21 mouse cellular contexts compared by ENCODE assay signal in the genomic region with DNA sequence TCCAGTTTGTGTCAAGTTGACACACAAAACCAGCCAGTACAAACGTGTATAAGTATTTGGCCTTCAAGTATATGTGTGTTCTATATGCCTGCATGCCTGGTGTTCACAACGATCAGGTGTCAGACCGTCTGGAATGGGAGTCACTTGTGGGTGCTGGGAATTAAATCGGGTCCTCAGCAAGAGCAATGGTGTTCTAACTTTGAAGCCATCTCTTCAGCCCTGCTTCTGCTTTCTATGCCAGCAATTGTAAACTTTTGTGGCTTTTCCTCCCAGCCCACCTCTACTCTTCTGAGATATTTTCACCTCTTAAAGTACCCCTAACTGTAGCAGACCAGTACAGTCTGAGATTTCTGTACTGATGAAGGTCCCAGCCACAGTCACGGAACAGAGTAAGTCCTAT. TPM values are rescaled to one million over a fixed set of nuclear protein-coding genes. Genes with fewer than 3 reads are reported as not detected.
"Had no signal": no experiment of that assay in that cellular context is flagged by ENCODE, and none has a peak within 500 bp of the region (broad histone marks: within the 10 kb centered on the region; RNA-seq: fewer than 3 reads in every experiment).

No protein-coding gene starts in this region.

- ATAC-seq: liver, embryonic 12.5 days; liver, postnatal 0 days had no signal

- H3K9ac ChIP-seq: limb, embryonic 12.5 days; limb, embryonic 13.5 days; limb, embryonic 15.5 days; liver, embryonic 12.5 days; liver, embryonic 13.5 days; liver, embryonic 14.5 days; liver, embryonic 15.5 days; liver, postnatal 0 days; lung, embryonic 14.5 days; lung, embryonic 15.5 days; midbrain, embryonic 12.5 days; midbrain, embryonic 13.5 days; midbrain, embryonic 15.5 days; neural tube, embryonic 12.5 days had no signal

- H3K4me3 ChIP-seq: left cerebral cortex, adult 2 months; limb, embryonic 10.5 days; limb, embryonic 12.5 days; limb, embryonic 13.5 days; limb, embryonic 15.5 days; liver, embryonic 12.5 days; liver, embryonic 13.5 days; liver, embryonic 15.5 days; lung, embryonic 15.5 days; midbrain, embryonic 10.5 days; midbrain, embryonic 12.5 days; midbrain, embryonic 13.5 days; midbrain, embryonic 15.5 days; myocyte; neural tube, embryonic 12.5 days had no signal

- H3K4me2 ChIP-seq: limb, embryonic 12.5 days; limb, embryonic 15.5 days; liver, embryonic 11.5 days; liver, embryonic 12.5 days; liver, embryonic 13.5 days; liver, embryonic 15.5 days; lung, embryonic 14.5 days; lung, embryonic 15.5 days; midbrain, embryonic 12.5 days; midbrain, embryonic 13.5 days; midbrain, embryonic 15.5 days; neural tube, embryonic 12.5 days had no signal

- H3K27ac ChIP-seq: left cerebral cortex, adult 2 months; limb, embryonic 10.5 days; limb, embryonic 12.5 days; limb, embryonic 13.5 days; limb, embryonic 15.5 days; liver, embryonic 12.5 days; liver, embryonic 13.5 days; liver, embryonic 14.5 days; liver, embryonic 15.5 days; lung, embryonic 15.5 days; macrophage; midbrain, embryonic 10.5 days; midbrain, embryonic 12.5 days; midbrain, embryonic 13.5 days; midbrain, embryonic 15.5 days; neural tube, embryonic 12.5 days had no signal

- H3K9me3 ChIP-seq: limb, embryonic 10.5 days; limb, embryonic 12.5 days; limb, embryonic 13.5 days; limb, embryonic 15.5 days; liver, embryonic 12.5 days; liver, embryonic 13.5 days; liver, embryonic 15.5 days; lung, embryonic 15.5 days; megakaryocyte, embryonic 14.5 days; midbrain, embryonic 10.5 days; midbrain, embryonic 12.5 days; midbrain, embryonic 13.5 days; midbrain, embryonic 15.5 days; neural tube, embryonic 12.5 days had no signal

- H3K36me3 ChIP-seq: limb, embryonic 10.5 days; limb, embryonic 12.5 days; limb, embryonic 13.5 days; limb, embryonic 15.5 days; liver, embryonic 12.5 days; liver, embryonic 13.5 days; liver, embryonic 15.5 days; lung, embryonic 15.5 days; midbrain, embryonic 10.5 days; midbrain, embryonic 12.5 days; midbrain, embryonic 13.5 days; midbrain, embryonic 15.5 days; neural tube, embryonic 12.5 days had no signal

RNA-seq across cellular contexts. Expression of a gene that starts 3.4 kb away (rescaled TPM):
- polyA plus RNA-seq: macrophage had no signal
